Comparison of ENCODE assay signal across 18 mouse cellular contexts in the genomic region with DNA sequence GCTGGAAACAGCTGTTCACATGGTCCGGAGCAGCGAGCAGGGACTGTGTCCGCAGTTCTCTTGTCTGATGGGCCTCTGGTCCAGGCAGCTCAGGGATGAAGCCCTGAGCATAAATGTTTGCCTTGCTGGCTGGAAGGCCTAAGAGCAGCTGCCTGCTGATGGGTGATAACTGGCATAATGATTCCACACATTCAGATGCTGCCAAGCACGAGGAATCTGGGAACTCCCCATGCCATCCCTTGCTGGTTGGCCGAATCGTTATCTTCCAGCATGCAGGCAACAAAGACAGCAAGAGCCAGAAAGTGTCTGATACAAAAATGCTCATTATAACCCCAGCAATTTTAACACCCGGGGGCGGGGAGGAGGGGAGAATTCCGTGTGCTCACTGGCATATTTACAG.
A peak's percentile ranks its signal among the peaks of the same experiment; 100 is the strongest.
DNase-seq lines count a peak whose midpoint lies in the region; ATAC-seq lines count a peak whose summit lies in the region.
"Had no signal": no experiment of that assay in that cellular context is flagged by ENCODE, and none has a peak within 500 bp of the region (broad histone marks: within the 10 kb centered on the region; RNA-seq: fewer than 3 reads in every experiment).

No protein-coding gene starts in this region.

- intact Hi-C loops in heart, postnatal 36 days (cut with DNase I), result no loop called here
- intact Hi-C loops in heart, postnatal 14 days (cut with DNase I), result no loop called here

- no peak overlapping the region for H3K4me3 ChIP-seq in midbrain, embryonic 13.5 days (replicated peaks)
- H3K4me3 ChIP-seq in midbrain, embryonic 15.5 days, result no peak overlapping the region
- no peak overlapping the region for H3K4me3 ChIP-seq in limb, embryonic 10.5 days
- H3K4me3 ChIP-seq: gastrocnemius, adult 2 months; liver, embryonic 13.5 days; neural tube, embryonic 12.5 days had no signal

- no peaks in the 10 kb centered on the region for H3K36me3 ChIP-seq in midbrain, embryonic 13.5 days
- no peaks in the 10 kb centered on the region for H3K36me3 ChIP-seq in midbrain, embryonic 15.5 days (replicated peaks)
- H3K36me3 ChIP-seq in limb, embryonic 10.5 days, result no peaks in the 10 kb centered on the region
- H3K36me3 ChIP-seq: G1E; liver, embryonic 13.5 days; neural tube, embryonic 12.5 days had no signal

- DNase-seq in heart, adult 11 months, result peak; percentile 79
- DNase-seq in heart, postnatal 36 days, result no peak
- peak; percentile 18 for DNase-seq in brain, embryonic 18.5 days (ENCODE audit: low read depth, low spot score)
- peak; percentile 16 for DNase-seq in retina, postnatal 1 day
- no peak for DNase-seq in heart, postnatal 14 days
- no peak for DNase-seq in limb, embryonic 10.5 days (ENCODE audit: low spot score)
- DNase-seq: adrenal gland, postnatal 25 days; cerebellum, adult 18-20 months; gastrocnemius, adult 2 months; kidney, adult 18-20 months; kidney, postnatal 36 days; liver, embryonic 13.5 days; lung, postnatal 14 days; thymus, adult 2 months had no signal

- WGBS in midbrain, embryonic 13.5 days, result 57% methylated on average over 9 of the region's 9 CpGs
- WGBS in midbrain, embryonic 15.5 days, result 51% methylated on average over 9 of the region's 9 CpGs
- WGBS in limb, embryonic 10.5 days, result 83% methylated on average over 9 of the region's 9 CpGs

- H3K4me2 ChIP-seq in midbrain, embryonic 13.5 days (replicated peaks), result no peak overlapping the region
- no peak overlapping the region for H3K4me2 ChIP-seq in midbrain, embryonic 15.5 days
- H3K4me2 ChIP-seq: liver, embryonic 13.5 days; neural tube, embryonic 12.5 days had no signal

- peak; percentile 34; the same call in 1 of the 2 replicates for ATAC-seq in midbrain, embryonic 13.5 days
- ATAC-seq in midbrain, embryonic 15.5 days (replicated peaks), result no peak

- H3K9me3 ChIP-seq in midbrain, embryonic 13.5 days, result peaks cover 5% of the 10 kb centered on the region; the same call in 1 of the 2 replicates
- no peaks in the 10 kb centered on the region for H3K9me3 ChIP-seq in midbrain, embryonic 15.5 days
- no peaks in the 10 kb centered on the region for H3K9me3 ChIP-seq in limb, embryonic 10.5 days (replicated peaks)
- H3K9me3 ChIP-seq: neural tube, embryonic 12.5 days had no signal

- no peaks in the 10 kb centered on the region for H3K27me3 ChIP-seq in midbrain, embryonic 13.5 days
- H3K27me3 ChIP-seq in midbrain, embryonic 15.5 days (replicated peaks), result no peaks in the 10 kb centered on the region
- H3K27me3 ChIP-seq in limb, embryonic 10.5 days (ENCODE audit: low read depth, poor library complexity, severe bottlenecking), result no peaks in the 10 kb centered on the region
- H3K27me3 ChIP-seq: liver, embryonic 13.5 days; neural tube, embryonic 12.5 days had no signal

- H3K9ac ChIP-seq in midbrain, embryonic 13.5 days (replicated peaks), result no peak overlapping the region
- no peak overlapping the region for H3K9ac ChIP-seq in midbrain, embryonic 15.5 days
- H3K9ac ChIP-seq: liver, embryonic 13.5 days; neural tube, embryonic 12.5 days had no signal

- H3K27ac ChIP-seq in midbrain, embryonic 13.5 days, result peak overlapping the region; percentile 36; the same call in 1 of the 2 replicates
- no peak overlapping the region for H3K27ac ChIP-seq in midbrain, embryonic 15.5 days
- H3K27ac ChIP-seq in limb, embryonic 10.5 days, result no peak overlapping the region
- H3K27ac ChIP-seq: gastrocnemius, adult 2 months; liver, embryonic 13.5 days; neural tube, embryonic 12.5 days had no signal

- no peaks in the 10 kb centered on the region for H3K4me1 ChIP-seq in midbrain, embryonic 13.5 days (replicated peaks)
- H3K4me1 ChIP-seq in midbrain, embryonic 15.5 days, result peaks cover 4% of the 10 kb centered on the region; the same call in 1 of the 2 replicates
- H3K4me1 ChIP-seq in limb, embryonic 10.5 days, result no peaks in the 10 kb centered on the region
- H3K4me1 ChIP-seq: liver, embryonic 13.5 days; neural tube, embryonic 12.5 days had no signal

Comparison
In these comparisons a context has a peak if more than half of its experiments do, and no peak if none do; other contexts are left out.
1. DNase-seq: peak in heart, adult 11 months (single experiment), brain, embryonic 18.5 days (single experiment) and retina, postnatal 1 day (single experiment); none in heart, postnatal 36 days (0 of 2), heart, postnatal 14 days (0 of 2) and limb, embryonic 10.5 days (single experiment).